Mouse (Mus musculus) embryonic facial prominence, embryonic 15.5 days (tissue): Measurements from ENCODE around the gene Tbcd. TPM values are rescaled to one million over a fixed set of nuclear protein-coding genes. Genes with fewer than 3 reads are reported as not detected.
A peak's percentile ranks its signal among the peaks of the same experiment; 100 is the strongest.

Experiments used
- ATAC-seq: fragments of 200-750 bp; cut with Nextera tagmentation; 2 replicates; pipeline ENCODE4 v1.8.0; 2017; ENCODE audit warnings: low read depth, moderate TSS enrichment; ENCODE audit not compliant: insufficient number of reproducible peaks, low FRiP score, low TSS enrichment
- H3K27ac ChIP-seq: fragments of 300-500 bp; sonication (generic); replicated peaks from 2 replicates; pipeline ENCODE4 v1.5.1; 2015; ENCODE audit warnings: mild to moderate bottlenecking, inconsistent platforms
- H3K27me3 ChIP-seq: fragments of 300-500 bp; sonication (generic); 2 replicates; pipeline ENCODE4 v1.6.1; 2015; ENCODE audit warnings: inconsistent platforms
- H3K36me3 ChIP-seq: fragments of 300-500 bp; sonication (generic); 2 replicates; pipeline ENCODE4 v1.6.1; 2015; ENCODE audit warnings: mild to moderate bottlenecking, inconsistent platforms
- H3K4me1 ChIP-seq: fragments of 300-500 bp; sonication (generic); 2 replicates; pipeline ENCODE4 v1.6.1; 2015; ENCODE audit warnings: inconsistent platforms
- H3K4me2 ChIP-seq: fragments of 300-500 bp; sonication (generic); replicated peaks from 2 replicates; pipeline ENCODE4 v1.6.1; 2015; ENCODE audit warnings: mild to moderate bottlenecking, inconsistent platforms
- H3K4me3 ChIP-seq: fragments of 300-500 bp; sonication (generic); replicated peaks from 2 replicates; pipeline ENCODE4 v1.5.1; 2015; ENCODE audit warnings: mild to moderate bottlenecking, inconsistent platforms
- H3K9ac ChIP-seq: fragments of 300-500 bp; sonication (generic); 2 replicates; pipeline ENCODE4 v1.6.1; 2015; ENCODE audit warnings: inconsistent platforms
- H3K9me3 ChIP-seq: fragments of 300-500 bp; sonication (generic); replicated peaks from 2 replicates; pipeline ENCODE4 v1.6.1; 2016; ENCODE audit warnings: inconsistent platforms
- WGBS: fragments of 180-500 bp; shearing (Covaris S2); methylation state at CpG from one replicate; pipeline ENCODE4 v1.1.7; 2015; 5-methylcytosine and 5-hydroxymethylcytosine counted together
- polyA plus RNA-seq: library from polyadenylated mRNA; unstranded; fragments of >200 nt; fragmentation: Nextera tagmentation; extraction: Ambion mirVana; gene quantifications from 2 replicates; pipeline ENCODE4 v1.2.1, GENCODE M21; 2015

Gene Tbcd
- polyA plus RNA-seq, 1 experiment from 2014 or later: 42.9 TPM

DNA sequence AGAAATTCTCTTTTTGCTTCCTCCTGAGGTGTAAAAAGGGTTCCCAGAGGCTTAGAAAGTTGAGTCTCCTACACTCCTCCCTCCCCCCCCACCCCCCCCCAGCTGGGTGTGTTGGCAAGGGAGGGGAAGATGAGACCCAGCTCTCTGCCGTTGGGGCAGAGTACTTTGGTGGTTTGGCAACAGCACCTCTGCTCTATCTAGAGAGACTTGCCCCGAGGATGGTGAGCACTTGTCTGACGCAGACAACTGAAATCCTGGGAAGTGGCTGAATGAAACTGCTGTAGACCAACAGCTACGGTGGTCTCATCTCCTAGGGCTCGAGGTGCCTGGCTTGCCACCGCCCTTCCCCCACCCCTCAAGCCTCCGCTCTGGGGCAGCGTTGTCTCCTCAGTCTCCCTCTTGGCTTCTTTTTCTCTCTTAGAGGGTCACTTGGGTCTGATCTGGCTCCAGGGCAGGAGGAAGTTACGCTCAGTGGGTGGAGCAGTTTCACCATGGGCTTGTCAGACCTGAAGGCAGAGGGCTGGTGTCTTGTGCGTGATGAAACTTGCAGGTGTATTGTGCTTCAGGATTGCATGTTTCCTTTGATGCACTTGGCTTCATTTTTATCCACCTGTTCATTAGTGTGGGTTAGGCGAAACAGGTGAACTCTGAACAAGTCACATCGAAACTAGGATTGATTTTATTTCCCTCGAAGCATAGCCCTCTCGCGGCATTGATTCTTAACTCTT is 27.9 kb downstream of the Tbcd start:
- WGBS: 71% methylated on average over 15 of the region's 15 CpGs
- Histone ChIP-seq H3K9ac (no peak overlapping the region), H3K4me1 (0 out of 2 replicates have a peak, but pooled peaks cover 3% of the 10 kb centered on the region), H3K36me3 (peaks cover 20% of the 10 kb centered on the region), H3K27ac (peak overlapping the region; percentile 75), H3K4me2 (no peak overlapping the region), H3K4me3 (no peak overlapping the region), H3K27me3 (no peaks in the 10 kb centered on the region), H3K9me3 (no peaks in the 10 kb centered on the region)
- no peak for ATAC-seq

- H3K4me3 ChIP-seq: no peak overlapping the region
- no peaks in the 10 kb centered on the region for H3K9me3 ChIP-seq
- 83% methylated on average over 2 of the region's 2 CpGs for WGBS
- H3K9ac ChIP-seq: no peak overlapping the region
- no peak overlapping the region for H3K27ac ChIP-seq
- no peak for ATAC-seq
- peaks cover 17% of the 10 kb centered on the region for H3K36me3 ChIP-seq
- H3K4me1 ChIP-seq: 0 out of 2 replicates have a peak, but pooled peaks cover 3% of the 10 kb centered on the region
- H3K27me3 ChIP-seq: no peaks in the 10 kb centered on the region
- H3K4me2 ChIP-seq: no peak overlapping the region
Measured at GRCm38 (mm10) chr11:121481129-121481528, 29.4 kb downstream of the Tbcd start.

DNA sequence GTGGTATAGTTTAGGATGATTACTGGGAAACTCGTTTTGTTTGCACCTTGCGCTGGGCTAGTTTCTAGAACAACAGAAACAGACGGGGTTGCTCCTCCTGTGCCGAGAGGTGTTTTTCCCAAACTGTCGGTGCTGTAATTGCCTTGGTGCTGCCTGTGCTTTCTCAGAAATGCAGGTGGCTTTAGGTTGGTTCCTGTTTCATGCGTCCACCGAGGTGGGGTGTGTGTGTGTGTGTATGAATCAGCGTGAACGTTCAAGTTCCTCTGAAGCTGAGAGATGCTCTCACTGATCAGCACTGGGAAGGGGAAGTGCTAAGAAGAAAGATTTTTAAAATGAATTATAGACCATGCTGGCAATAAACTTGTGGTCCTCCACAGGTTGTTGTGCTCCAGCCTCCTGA is 34.1 kb downstream of the Tbcd start:
- Histone ChIP-seq H3K4me2 (no peak overlapping the region), H3K4me1 (0 out of 2 replicates have a peak, but pooled peaks cover 3% of the 10 kb centered on the region), H3K27ac (peak overlapping the region; percentile 72), H3K4me3 (no peak overlapping the region), H3K9ac (no peak overlapping the region), H3K36me3 (peaks cover 8% of the 10 kb centered on the region; the same call in 1 of the 2 replicates), H3K27me3 (no peaks in the 10 kb centered on the region), H3K9me3 (no peaks in the 10 kb centered on the region)
- WGBS: 62% methylated on average over 9 of the region's 9 CpGs
- peak; percentile 20; the same call in 1 of the 2 replicates for ATAC-seq

- ATAC-seq: no peak
- Histone ChIP-seq H3K27ac (no peak overlapping the region), H3K4me1 (no peaks in the 10 kb centered on the region), H3K9me3 (no peaks in the 10 kb centered on the region), H3K4me3 (no peak overlapping the region), H3K36me3 (peaks cover 21% of the 10 kb centered on the region), H3K4me2 (no peak overlapping the region), H3K27me3 (no peaks in the 10 kb centered on the region), H3K9ac (no peak overlapping the region)
Measured at GRCm38 (mm10) chr11:121490651-121491050, 38.9 kb downstream of the Tbcd start.

DNA sequence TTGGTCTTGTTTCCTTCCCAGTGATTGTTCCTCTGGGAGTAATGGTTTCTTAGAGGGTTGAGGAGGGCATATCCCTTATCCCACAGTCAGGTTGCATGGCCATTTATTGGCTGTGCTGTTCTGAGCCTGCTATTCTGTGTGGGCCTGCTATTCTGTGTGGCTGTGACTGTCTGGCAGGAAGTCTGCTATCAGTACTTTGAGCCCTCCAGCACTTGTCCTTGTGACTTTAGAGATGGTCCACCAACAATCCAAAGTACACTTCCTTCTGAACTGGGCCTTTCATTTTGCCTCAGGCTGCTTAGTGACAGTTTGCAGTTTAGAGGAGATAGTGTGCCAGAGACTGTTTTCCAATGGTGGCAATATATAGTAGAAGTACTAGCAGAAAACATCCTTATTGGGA is 48.8 kb downstream of the Tbcd start:
- H3K27me3 ChIP-seq: no peaks in the 10 kb centered on the region
- no peak for ATAC-seq
- H3K4me2 ChIP-seq: no peak overlapping the region
- H3K27ac ChIP-seq: no peak overlapping the region
- no peaks in the 10 kb centered on the region for H3K4me1 ChIP-seq
- no peak overlapping the region for H3K9ac ChIP-seq
- peaks cover 38% of the 10 kb centered on the region for H3K36me3 ChIP-seq
- no peak overlapping the region for H3K4me3 ChIP-seq
- H3K9me3 ChIP-seq: no peaks in the 10 kb centered on the region

GRCm38 (mm10) chr11:121501525-121501924 is 49.8 kb downstream of the Tbcd start:
- WGBS: 84% methylated on average over 4 of the region's 4 CpGs
- ATAC-seq: no peak
- H3K27me3 ChIP-seq: no peaks in the 10 kb centered on the region
- no peak overlapping the region for H3K4me2 ChIP-seq
- no peak overlapping the region; the same call in 1 of the 2 replicates for H3K27ac ChIP-seq
- H3K4me1 ChIP-seq: no peaks in the 10 kb centered on the region
- no peak overlapping the region for H3K9ac ChIP-seq
- H3K36me3 ChIP-seq: peaks cover 44% of the 10 kb centered on the region
- no peaks in the 10 kb centered on the region for H3K9me3 ChIP-seq
- no peak overlapping the region for H3K4me3 ChIP-seq

DNA sequence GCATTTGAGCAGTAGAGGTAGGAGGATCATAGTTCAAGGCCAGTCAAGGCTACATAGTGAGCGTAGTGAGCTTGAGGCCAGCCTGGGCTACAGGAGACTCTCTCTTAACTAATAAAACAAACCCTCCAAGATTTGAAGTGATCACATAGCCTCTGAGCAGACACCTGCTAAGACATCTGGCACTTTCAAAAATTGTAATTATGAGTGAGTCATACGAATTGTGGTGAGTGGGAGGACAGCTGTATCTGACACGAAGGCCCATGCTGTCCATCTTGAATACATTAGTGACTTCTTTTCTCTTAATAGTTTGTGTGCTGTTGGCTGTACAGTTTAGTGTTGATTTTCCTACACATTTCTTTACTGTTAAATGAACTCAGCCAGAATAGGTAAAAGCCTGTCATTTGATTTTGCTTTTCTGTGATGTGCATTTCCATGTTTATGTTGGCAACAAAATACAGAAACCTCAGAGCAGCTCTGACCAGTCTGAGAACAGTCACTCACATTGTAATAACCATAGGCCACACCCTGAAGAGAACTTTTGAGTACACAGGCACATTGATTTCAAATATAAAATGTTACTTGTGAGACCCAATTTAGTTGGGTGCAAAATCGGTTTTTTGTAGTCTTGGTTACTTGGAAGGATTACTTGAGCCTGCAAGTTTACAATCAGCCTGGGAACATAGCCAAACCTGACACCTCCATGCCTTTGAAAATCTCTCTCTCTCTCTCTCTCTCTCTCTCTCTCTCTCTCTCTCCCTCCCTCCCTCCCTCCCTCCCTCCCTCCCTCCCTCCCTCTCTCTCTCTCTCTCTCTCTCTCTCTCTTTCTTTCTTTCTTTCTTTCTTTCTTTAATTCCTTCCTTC is 50.5 kb downstream of the Tbcd start:
- Histone ChIP-seq H3K9ac (no peak overlapping the region), H3K4me3 (no peak overlapping the region), H3K9me3 (no peaks in the 10 kb centered on the region), H3K27me3 (no peaks in the 10 kb centered on the region), H3K4me1 (no peaks in the 10 kb centered on the region), H3K36me3 (peaks cover 38% of the 10 kb centered on the region), H3K4me2 (no peak overlapping the region), H3K27ac (no peak overlapping the region)
- WGBS: 57% methylated on average over 4 of the region's 4 CpGs
- no peak for ATAC-seq

GRCm38 (mm10) chr11:121508478-121508877 is 56.7 kb downstream of the Tbcd start:
- H3K4me2 ChIP-seq: no peak overlapping the region
- H3K4me3 ChIP-seq: no peak overlapping the region
- no peaks in the 10 kb centered on the region for H3K27me3 ChIP-seq
- H3K9me3 ChIP-seq: no peaks in the 10 kb centered on the region
- no peak overlapping the region for H3K9ac ChIP-seq
- 79% methylated on average over 4 of the region's 4 CpGs for WGBS
- peaks cover 9% of the 10 kb centered on the region; the same call in 1 of the 2 replicates for H3K4me1 ChIP-seq
- H3K36me3 ChIP-seq: peaks cover 17% of the 10 kb centered on the region; the same call in 1 of the 2 replicates
- no peak overlapping the region for H3K27ac ChIP-seq
- ATAC-seq: no peak

- Histone ChIP-seq H3K4me3 (no peak overlapping the region), H3K9me3 (no peaks in the 10 kb centered on the region)
Measured at GRCm38 (mm10) chr11:121510512-121511246, 58.9 kb downstream of the Tbcd start.

GRCm38 (mm10) chr11:121512896-121513572 is 61.3 kb downstream of the Tbcd start:
- WGBS: 78% methylated on average over 8 of the region's 8 CpGs
- no peak overlapping the region for H3K9ac ChIP-seq
- H3K27ac ChIP-seq: 0 out of 2 replicates have a peak overlapping the region, but pooled peaks have one; percentile 0
- H3K4me2 ChIP-seq: no peak overlapping the region
- H3K36me3 ChIP-seq: peaks cover 3% of the 10 kb centered on the region; the same call in 1 of the 2 replicates
- H3K9me3 ChIP-seq: no peaks in the 10 kb centered on the region
- no peaks in the 10 kb centered on the region for H3K27me3 ChIP-seq
- H3K4me3 ChIP-seq: no peak overlapping the region
- no peak for ATAC-seq
- H3K4me1 ChIP-seq: peaks cover 18% of the 10 kb centered on the region

More at GRCm38 (mm10) chr11:121510512-121511246, 58.9 kb downstream of the Tbcd start:
- WGBS: 71% methylated on average over 9 of the region's 9 CpGs
- Histone ChIP-seq H3K4me2 (no peak overlapping the region), H3K9ac (no peak overlapping the region), H3K27ac (no peak overlapping the region), H3K36me3 (peaks cover 9% of the 10 kb centered on the region; the same call in 1 of the 2 replicates), H3K27me3 (no peaks in the 10 kb centered on the region), H3K4me1 (peaks cover 10% of the 10 kb centered on the region; the same call in 1 of the 2 replicates)
- no peak for ATAC-seq
